ENCODE assay signal across 11 mouse cellular contexts in the genomic region with DNA sequence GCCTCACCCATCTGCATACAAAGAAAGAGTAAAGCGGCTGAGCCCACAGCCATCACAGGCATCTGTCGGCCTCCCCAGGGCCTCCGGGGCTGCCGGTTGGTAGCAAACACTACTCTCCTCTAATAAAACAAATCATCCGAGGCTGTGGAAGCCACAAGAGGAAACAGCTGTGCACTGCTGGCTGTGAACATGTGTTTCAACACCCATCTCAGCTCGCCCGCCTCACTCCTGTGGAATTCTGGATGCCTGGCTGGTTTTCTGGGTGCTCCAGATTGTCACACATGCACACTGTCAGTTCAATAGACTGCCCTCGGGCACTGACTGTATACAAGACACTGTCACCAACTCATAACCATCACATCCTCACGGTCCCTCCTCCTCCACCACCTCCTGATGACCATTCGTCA. TPM values are rescaled to one million over a fixed set of nuclear protein-coding genes. Genes with fewer than 3 reads are reported as not detected.
DNase-seq lines count a peak whose midpoint lies in the region; ATAC-seq and TF ChIP-seq lines count a peak whose summit lies in the region.
"Had no signal": no experiment of that assay in that cellular context is flagged by ENCODE, and none has a peak within 500 bp of the region (broad histone marks: within the 10 kb centered on the region; RNA-seq: fewer than 3 reads in every experiment).

No protein-coding gene starts in this region.

- no peak overlapping the region for H3K9ac ChIP-seq in intestine, embryonic 14.5 days (ENCODE audit: low read length)
- no peak overlapping the region for H3K9ac ChIP-seq in intestine, postnatal 0 days (ENCODE audit: low read depth, low read length)
- no peak overlapping the region for H3K9ac ChIP-seq in lung, postnatal 0 days (replicated peaks; ENCODE audit: low read depth)
- H3K9ac ChIP-seq: forebrain, postnatal 0 days had no signal

- no peak overlapping the region for H3K4me2 ChIP-seq in intestine, embryonic 14.5 days (ENCODE audit: low read length)
- H3K4me2 ChIP-seq in intestine, postnatal 0 days (replicated peaks; ENCODE audit: low read depth): no peak overlapping the region
- no peak overlapping the region for H3K4me2 ChIP-seq in lung, postnatal 0 days (replicated peaks; ENCODE audit: low read depth, low read length)

- no peaks in the 10 kb centered on the region for H3K9me3 ChIP-seq in intestine, embryonic 14.5 days (ENCODE audit: control insufficient read depth, low read length)
- no peaks in the 10 kb centered on the region for H3K9me3 ChIP-seq in intestine, postnatal 0 days (ENCODE audit: control insufficient read depth)
- no peaks in the 10 kb centered on the region for H3K9me3 ChIP-seq in lung, postnatal 0 days (ENCODE audit: low read length)

- peak overlapping the region; percentile 69 for H3K27ac ChIP-seq in intestine, embryonic 14.5 days (ENCODE audit: low read depth)
- no peak overlapping the region for H3K27ac ChIP-seq in intestine, postnatal 0 days (ENCODE audit: low read depth, low read length)
- H3K27ac ChIP-seq in lung, postnatal 0 days (ENCODE audit: low read length): no peak overlapping the region

- peak; percentile 71 for DNase-seq in intestine, embryonic 14.5 days (ENCODE audit: low spot score)
- peak; percentile 34 for DNase-seq in 3134 (ENCODE audit: extremely low read depth, insufficient read length, low spot score)
- peak; percentile 59 for DNase-seq in lung, postnatal 0 days (ENCODE audit: low spot score)
- no peak for DNase-seq in urinary bladder, adult 2 months (ENCODE audit: low spot score)
- no peak for DNase-seq in right cerebral cortex, postnatal 4 days
- no peak for DNase-seq in adrenal gland, adult 2 months
- DNase-seq: adrenal gland, adult 8-10 months; cerebellum, postnatal 36 days; forebrain, postnatal 0 days had no signal

- 28% methylated on average over 10 of the region's 10 CpGs for WGBS in intestine, embryonic 14.5 days
- 37% methylated on average over 10 of the region's 10 CpGs for WGBS in intestine, postnatal 0 days
- 17% methylated on average over 10 of the region's 10 CpGs for WGBS in lung, postnatal 0 days

- no peaks in the 10 kb centered on the region for H3K27me3 ChIP-seq in intestine, embryonic 14.5 days (replicated peaks; ENCODE audit: control insufficient read depth, insufficient read depth, low read length)
- no peaks in the 10 kb centered on the region for H3K27me3 ChIP-seq in intestine, postnatal 0 days (replicated peaks; ENCODE audit: control insufficient read depth, insufficient read depth, low read length)
- no peaks in the 10 kb centered on the region for H3K27me3 ChIP-seq in lung, postnatal 0 days (replicated peaks; ENCODE audit: insufficient read depth, low read length)

- no peak for ATAC-seq in intestine, embryonic 14.5 days (replicated peaks; ENCODE audit: low FRiP score, low TSS enrichment, low read depth)
- ATAC-seq in intestine, postnatal 0 days: no peak
- ATAC-seq in common myeloid progenitor, adult 5-6 weeks (replicated peaks; ENCODE audit: low read depth, poor library complexity, severe bottlenecking): peak; percentile 68
- peak; percentile 63 for ATAC-seq in lung, postnatal 0 days
- ATAC-seq: forebrain, postnatal 0 days had no signal

- H3K4me1 ChIP-seq in intestine, embryonic 14.5 days (replicated peaks; ENCODE audit: control insufficient read depth, insufficient read depth, low read length): peaks cover 30% of the 10 kb centered on the region
- no peaks in the 10 kb centered on the region for H3K4me1 ChIP-seq in intestine, postnatal 0 days (replicated peaks; ENCODE audit: control insufficient read depth, insufficient read depth, low read length)
- H3K4me1 ChIP-seq in lung, postnatal 0 days (ENCODE audit: insufficient read depth, low read depth, low read length): 0 out of 2 replicates have a peak, but pooled peaks cover 4% of the 10 kb centered on the region

- TF ChIP-seq CTCF in intestine, postnatal 0 days (IDR thresholded peaks at IDR 0.05; ENCODE audit: low read depth): no peak
- TF ChIP-seq CTCF in lung, postnatal 0 days (IDR thresholded peaks at IDR 0.05): no peak

- H3K36me3 ChIP-seq in intestine, embryonic 14.5 days (ENCODE audit: control insufficient read depth, insufficient read depth, low read length): no peaks in the 10 kb centered on the region
- no peaks in the 10 kb centered on the region for H3K36me3 ChIP-seq in intestine, postnatal 0 days (ENCODE audit: control insufficient read depth, insufficient read depth)
- H3K36me3 ChIP-seq in lung, postnatal 0 days (ENCODE audit: insufficient read depth, low read length): no peaks in the 10 kb centered on the region

- H3K4me3 ChIP-seq in intestine, embryonic 14.5 days (ENCODE audit: low read depth, low read length): no peak overlapping the region
- no peak overlapping the region for H3K4me3 ChIP-seq in intestine, postnatal 0 days (ENCODE audit: low read depth, low read length)
- no peak overlapping the region for H3K4me3 ChIP-seq in lung, postnatal 0 days (ENCODE audit: low read depth, low read length)

- no peak for TF ChIP-seq EP300 in lung, postnatal 0 days (IDR thresholded peaks at IDR 0.05)

RNA-seq across cellular contexts. Expression of a gene that starts 40.7 kb away (rescaled TPM):
- polyA plus RNA-seq in intestine, embryonic 14.5 days (2014; fragmentation: Nextera tagmentation; extraction: Ambion mirVana): 69.2 and 78.4 TPM in 2 replicates
- 64.4 and 72.0 TPM in 2 replicates for polyA plus RNA-seq in intestine, postnatal 0 days (2015; fragmentation: Nextera tagmentation; extraction: Ambion mirVana)
- total RNA-seq in common myeloid progenitor, adult 5-6 weeks (2017): 1.1 TPM in 1 of 2 replicates, not detected in the other
- polyA plus RNA-seq in lung, postnatal 0 days (2015; fragmentation: Nextera tagmentation; extraction: Ambion mirVana): 108 and 114 TPM in 2 replicates
- 20.4 and 39.0 TPM in 2 replicates for polyA plus RNA-seq in urinary bladder, adult 2 months (2012; rRNA removed)
- total RNA-seq in adrenal gland, adult 2 months (2021): 10 to 100 TPM; 23.8 to 37.5 TPM
- polyA plus RNA-seq in adrenal gland, adult 2 months (2012; rRNA removed): 42.9 and 56.9 TPM in 2 replicates

Comparison
In these comparisons a context has a peak if more than half of its experiments do, and no peak if none do; other contexts are left out.
1. ATAC-seq: peak in common myeloid progenitor, adult 5-6 weeks (single experiment) and lung, postnatal 0 days (single experiment); none in intestine, embryonic 14.5 days (single experiment) and intestine, postnatal 0 days (single experiment).
2. DNase-seq: peak in intestine, embryonic 14.5 days (single experiment), 3134 (single experiment) and lung, postnatal 0 days (single experiment); none in urinary bladder, adult 2 months (single experiment), right cerebral cortex, postnatal 4 days (single experiment) and adrenal gland, adult 2 months (single experiment).